Mouse (Mus musculus): ENCODE results near the gene Lrif1. TPM values are rescaled to one million over a fixed set of nuclear protein-coding genes. Genes with fewer than 3 reads are reported as not detected.
"Not testable (repeated sequence)": the region's sequence is repeated elsewhere in the genome, so short reads cannot be mapped to it uniquely, and the experiment has no call there.

Lrif1 gene
- polyA plus RNA-seq (2012; rRNA removed) (9.5 and 12.3 TPM in 2 replicates), polyA plus RNA-seq (2014; fragmentation: Nextera tagmentation; extraction: Ambion mirVana) (15.3 and 15.6 TPM in 2 replicates)

DNA sequence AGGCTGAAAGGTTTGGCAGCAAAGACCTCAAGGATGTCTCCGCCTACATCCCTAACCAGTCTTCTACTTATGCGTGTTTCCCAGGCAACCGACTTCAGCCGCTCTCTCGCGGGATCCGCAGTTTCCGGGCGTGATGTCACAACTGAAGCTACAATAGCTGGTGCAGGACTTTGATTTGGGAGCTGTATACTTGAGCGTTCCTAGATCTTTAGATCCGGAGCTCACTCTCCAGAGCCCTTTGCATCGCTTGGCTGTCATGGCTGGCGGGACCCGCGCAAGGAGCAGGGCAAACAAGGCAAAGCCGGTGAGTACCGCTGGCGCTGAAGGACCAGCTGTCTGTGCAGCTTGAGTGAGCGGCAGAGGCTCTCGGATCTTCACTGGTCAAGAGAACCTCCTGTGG lies at the start of gene Lrif1:
Gene Lrif1 (plus strand): TSS at position 158 of the 400 bp plus-strand sequence.
- Histone ChIP-seq H3K36me3 (ENCODE audit: control insufficient read depth, insufficient read depth, low read length) (no peaks in the 10 kb centered on the region), H3K4me3 (replicated peaks; ENCODE audit: low read length) (peak within 1 kb of the TSS; percentile 45), H3K4me1 (ENCODE audit: control insufficient read depth, insufficient read depth, low read length) (no peaks in the 10 kb centered on the region), H3K27ac (replicated peaks; ENCODE audit: low read depth, low read length) (no peak within 1 kb of the TSS), H3K4me2 (replicated peaks; ENCODE audit: low read depth, low read length, severe bottlenecking) (peak within 1 kb of the TSS; percentile 46), H3K9ac (ENCODE audit: low read depth, low read length, severe bottlenecking) (peak within 1 kb of the TSS; percentile 64), H3K9me3 (ENCODE audit: control insufficient read depth, low read length) (no peaks in the 10 kb centered on the region), H3K27me3 (ENCODE audit: control insufficient read depth, insufficient read depth, low read length) (no peaks in the 10 kb centered on the region)
- 0% methylated on average over 20 of the region's 20 CpGs for WGBS
- DNase-seq (ENCODE audit: low spot score) (peak; percentile 83), ATAC-seq (ENCODE audit: low FRiP score, low read depth) (peak; percentile 91)
- TF ChIP-seq POLR2A (IDR thresholded peaks at IDR 0.05; ENCODE audit: borderline replicate concordance, extremely low read depth, insufficient read depth, insufficient read length): no peak

DNA sequence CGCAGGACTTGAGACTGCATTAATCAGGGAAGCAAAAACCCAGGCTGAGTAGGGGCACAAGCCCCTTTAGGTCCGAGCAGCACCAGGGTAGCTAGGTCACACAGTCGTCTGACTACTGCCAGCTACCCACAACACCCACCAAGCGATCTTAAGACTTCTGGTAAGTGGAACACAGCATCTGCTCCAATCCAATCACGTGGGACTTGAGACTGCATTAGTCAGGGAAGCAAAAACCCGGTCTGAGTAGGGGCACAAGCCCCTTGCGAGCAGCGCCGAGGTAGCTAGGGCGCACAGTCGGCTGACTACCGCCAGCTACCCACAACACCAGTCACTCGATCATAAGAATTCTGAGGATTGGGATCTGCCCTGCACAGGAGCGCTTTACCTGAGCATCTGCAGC lies 12.0 kb upstream of the Lrif1 start:
- not testable (repeated sequence) for DNase-seq (ENCODE audit: low spot score); H3K36me3 ChIP-seq (ENCODE audit: control insufficient read depth, insufficient read depth, low read length); H3K4me2 ChIP-seq (replicated peaks; ENCODE audit: low read depth, low read length, severe bottlenecking); H3K27me3 ChIP-seq (ENCODE audit: control insufficient read depth, insufficient read depth, low read length); H3K9me3 ChIP-seq (ENCODE audit: control insufficient read depth, low read length); H3K9ac ChIP-seq (ENCODE audit: low read depth, low read length, severe bottlenecking); H3K27ac ChIP-seq (replicated peaks; ENCODE audit: low read depth, low read length); H3K4me3 ChIP-seq (replicated peaks; ENCODE audit: low read length); H3K4me1 ChIP-seq (ENCODE audit: control insufficient read depth, insufficient read depth, low read length); ATAC-seq (ENCODE audit: low FRiP score, low read depth)
- WGBS: 73% methylated on average over 14 of the region's 14 CpGs

DNA sequence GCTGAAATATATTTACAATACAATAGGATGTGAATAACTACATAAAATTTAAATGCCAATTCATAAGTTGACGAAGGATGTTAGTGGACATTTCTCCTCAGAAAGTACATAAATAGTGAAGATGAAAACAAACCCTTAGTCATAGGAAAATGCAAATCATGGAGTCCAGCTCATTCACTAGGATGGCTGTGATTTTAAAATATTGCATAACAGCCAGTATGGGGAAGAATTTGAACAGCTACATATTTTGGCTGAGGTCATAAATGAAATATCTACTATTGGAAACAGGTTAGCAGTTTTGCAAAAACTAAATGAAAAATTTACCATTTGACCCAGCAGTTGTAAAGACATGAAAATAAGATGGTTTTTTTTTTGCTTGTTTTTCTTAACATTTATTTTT lies 594 bp downstream of the Lrif1 start:
- Histone ChIP-seq H3K27ac (replicated peaks; ENCODE audit: low read depth, low read length) (no peak overlapping the region), H3K9me3 (ENCODE audit: control insufficient read depth, low read length) (no peaks in the 10 kb centered on the region), H3K36me3 (ENCODE audit: control insufficient read depth, insufficient read depth, low read length) (no peaks in the 10 kb centered on the region), H3K4me1 (ENCODE audit: control insufficient read depth, insufficient read depth, low read length) (no peaks in the 10 kb centered on the region), H3K27me3 (ENCODE audit: control insufficient read depth, insufficient read depth, low read length) (no peaks in the 10 kb centered on the region), H3K4me2 (replicated peaks; ENCODE audit: low read depth, low read length, severe bottlenecking) (peak overlapping the region; percentile 46), H3K4me3 (replicated peaks; ENCODE audit: low read length) (peak overlapping the region; percentile 45), H3K9ac (ENCODE audit: low read depth, low read length, severe bottlenecking) (peak overlapping the region; percentile 64; the same call in 1 of the 2 replicates)
- WGBS: 43% methylated on average over 1 of the region's 1 CpGs
- TF ChIP-seq POLR2A (IDR thresholded peaks at IDR 0.05; ENCODE audit: borderline replicate concordance, extremely low read depth, insufficient read depth, insufficient read length): no peak
- ATAC-seq (ENCODE audit: low FRiP score, low read depth) (no peak), DNase-seq (ENCODE audit: low spot score) (no peak)

DNA sequence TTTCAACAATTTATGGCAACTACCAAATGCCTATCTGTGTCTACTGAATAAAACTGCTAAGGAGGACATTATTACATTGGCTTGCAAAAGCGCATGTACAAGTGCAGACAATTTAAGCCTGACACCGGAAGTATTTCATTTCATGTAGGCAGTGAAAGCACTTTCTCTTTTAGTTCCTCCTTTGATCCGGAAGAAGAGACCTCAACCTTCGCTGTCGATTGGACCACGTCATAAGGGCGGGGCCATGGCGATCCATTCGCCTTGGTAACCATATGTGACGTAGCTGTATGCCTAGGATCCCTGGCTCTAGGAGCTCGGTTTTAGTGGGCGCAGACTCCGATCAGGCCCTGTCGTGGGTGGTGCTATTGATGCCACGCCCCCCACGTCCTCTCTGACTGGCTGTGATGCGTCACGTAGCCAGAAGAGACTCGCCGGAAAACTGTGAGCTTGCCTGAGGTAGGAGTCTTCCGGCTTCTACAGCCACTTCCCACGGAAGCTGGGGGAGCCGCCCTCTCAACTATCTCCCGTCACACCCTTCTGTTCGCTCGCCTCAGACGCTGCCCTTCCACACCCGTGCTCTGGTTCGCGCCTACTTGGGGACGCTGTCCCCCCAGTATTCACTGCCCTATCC lies 36.7 kb downstream of the Lrif1 start:
- H3K9ac ChIP-seq (ENCODE audit: low read depth, low read length, severe bottlenecking): peak overlapping the region; percentile 57
- no peaks in the 10 kb centered on the region for H3K9me3 ChIP-seq (ENCODE audit: control insufficient read depth, low read length)
- H3K4me3 ChIP-seq (replicated peaks; ENCODE audit: low read length): peak overlapping the region; percentile 65
- peak overlapping the region; percentile 60 for H3K4me2 ChIP-seq (replicated peaks; ENCODE audit: low read depth, low read length, severe bottlenecking)
- WGBS: 3% methylated on average over 31 of the region's 31 CpGs
- H3K4me1 ChIP-seq (ENCODE audit: control insufficient read depth, insufficient read depth, low read length): no peaks in the 10 kb centered on the region
- ATAC-seq (ENCODE audit: low FRiP score, low read depth) (peak; percentile 97), DNase-seq (ENCODE audit: low spot score) (peak; percentile 99)
- TF ChIP-seq POLR2A (IDR thresholded peaks at IDR 0.05; ENCODE audit: borderline replicate concordance, extremely low read depth, insufficient read depth, insufficient read length): 0 out of 2 replicates have a peak, but pooled peaks have one; percentile 32
- H3K27ac ChIP-seq (replicated peaks; ENCODE audit: low read depth, low read length): peak overlapping the region; percentile 90
- no peaks in the 10 kb centered on the region for H3K36me3 ChIP-seq (ENCODE audit: control insufficient read depth, insufficient read depth, low read length)
- H3K27me3 ChIP-seq (ENCODE audit: control insufficient read depth, insufficient read depth, low read length): no peaks in the 10 kb centered on the region

DNA sequence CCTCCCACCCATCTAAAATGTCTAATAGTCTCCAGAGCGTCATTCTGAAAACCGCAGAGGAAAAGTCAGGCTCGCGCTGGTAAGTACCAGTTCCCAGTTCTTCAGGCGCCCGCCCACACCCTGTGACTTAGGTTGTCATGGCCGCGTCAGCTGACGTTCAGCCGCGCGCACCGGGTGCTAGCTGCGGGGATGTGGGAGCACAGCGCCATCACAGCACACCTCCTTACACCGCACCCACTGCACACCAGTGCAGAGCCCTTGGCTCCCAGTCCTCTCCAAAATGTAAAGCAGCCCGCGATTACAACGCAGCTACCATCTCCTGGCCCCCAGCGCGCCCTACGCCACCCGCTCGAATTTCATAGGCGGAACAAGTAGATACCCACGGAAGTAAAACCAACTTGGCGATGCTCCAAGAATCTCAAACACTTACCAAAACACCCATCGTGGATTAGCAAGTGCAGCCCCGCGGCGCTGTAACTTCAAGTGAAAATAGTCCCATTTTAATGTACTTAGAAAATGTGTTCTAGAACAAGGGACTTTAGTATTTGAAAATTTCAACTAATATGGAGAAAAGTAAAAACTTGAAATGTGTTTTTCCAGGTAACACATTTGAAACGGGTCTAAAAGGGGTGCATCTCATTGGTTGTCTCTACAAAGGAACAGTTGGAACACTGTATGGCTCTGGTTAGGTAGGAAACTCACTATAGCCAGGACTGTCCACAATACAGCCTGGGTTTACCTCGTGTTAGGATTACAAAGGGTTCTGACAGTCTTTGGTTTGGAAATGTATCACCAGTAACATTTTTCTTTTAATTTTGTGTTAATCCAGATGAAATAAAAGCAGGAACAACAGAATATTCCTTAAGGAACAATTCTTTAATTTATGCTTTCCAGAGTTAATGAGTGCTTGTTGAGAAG lies 37.5 kb downstream of the Lrif1 start:
- peak; percentile 90 for ATAC-seq (ENCODE audit: low FRiP score, low read depth)
- Histone ChIP-seq H3K27ac (replicated peaks; ENCODE audit: low read depth, low read length) (peak overlapping the region; percentile 90), H3K4me3 (replicated peaks; ENCODE audit: low read length) (peak overlapping the region; percentile 65), H3K36me3 (ENCODE audit: control insufficient read depth, insufficient read depth, low read length) (no peaks in the 10 kb centered on the region), H3K4me1 (ENCODE audit: control insufficient read depth, insufficient read depth, low read length) (no peaks in the 10 kb centered on the region), H3K9me3 (ENCODE audit: control insufficient read depth, low read length) (peaks cover 5% of the 10 kb centered on the region; the same call in 1 of the 2 replicates), H3K9ac (ENCODE audit: low read depth, low read length, severe bottlenecking) (peak overlapping the region; percentile 57), H3K27me3 (ENCODE audit: control insufficient read depth, insufficient read depth, low read length) (no peaks in the 10 kb centered on the region), H3K4me2 (replicated peaks; ENCODE audit: low read depth, low read length, severe bottlenecking) (peak overlapping the region; percentile 60)
- 2% methylated on average over 33 of the region's 33 CpGs for WGBS
- peak; percentile 86 for DNase-seq (ENCODE audit: low spot score)
- no peak for TF ChIP-seq POLR2A (IDR thresholded peaks at IDR 0.05; ENCODE audit: borderline replicate concordance, extremely low read depth, insufficient read depth, insufficient read length)

Measured in limb, embryonic 14.5 days (tissue).